Mouse (Mus musculus) heart, postnatal 0 days (tissue): Measurements from ENCODE around the gene Card14. TPM values are rescaled to one million over a fixed set of nuclear protein-coding genes. Genes with fewer than 3 reads are reported as not detected.

ENCODE experiments used
- ATAC-seq: fragments of 200-750 bp; cut with Nextera tagmentation; 2 replicates; pipeline ENCODE4 v1.8.0; 2017; ENCODE audit warnings: low read depth, moderate number of reproducible peaks, moderate library complexity; ENCODE audit not compliant: insufficient read depth
- DNase-seq: peaks from one replicate; pipeline ENCODE4 v3.0.0-alpha.2; 2016; ENCODE audit warnings: low spot score
- H3K27ac ChIP-seq: fragments of 300-500 bp; sonication (generic); 2 replicates; pipeline ENCODE4 v1.5.1; 2014; ENCODE audit warnings: low read depth, mild to moderate bottlenecking
- H3K27me3 ChIP-seq: fragments of 300-500 bp; sonication (generic); 2 replicates; pipeline ENCODE4 v1.6.1; 2014; ENCODE audit warnings: low read length, mixed read lengths; ENCODE audit not compliant: control insufficient read depth, insufficient read depth
- H3K36me3 ChIP-seq: fragments of 300-500 bp; sonication (generic); replicated peaks from 2 replicates; pipeline ENCODE4 v1.6.1; 2014; ENCODE audit warnings: low read length, mixed read lengths; ENCODE audit not compliant: control insufficient read depth, insufficient read depth
- H3K4me1 ChIP-seq: fragments of 300-500 bp; sonication (generic); 2 replicates; pipeline ENCODE4 v1.6.1; 2014; ENCODE audit warnings: antibody characterized with exemption; ENCODE audit not compliant: control insufficient read depth, insufficient read depth
- H3K4me2 ChIP-seq: fragments of 300-500 bp; sonication (generic); 2 replicates; pipeline ENCODE4 v1.6.1; 2014; ENCODE audit warnings: low read depth, mild to moderate bottlenecking, low read length, moderate library complexity
- H3K4me3 ChIP-seq: fragments of 300-500 bp; sonication (generic); 2 replicates; pipeline ENCODE4 v1.5.1; 2014; ENCODE audit warnings: low read depth, low read length
- H3K9ac ChIP-seq: fragments of 300-500 bp; sonication (generic); replicated peaks from 2 replicates; pipeline ENCODE4 v1.6.1; 2014; ENCODE audit warnings: low read depth, low read length, mixed read lengths
- H3K9me3 ChIP-seq: fragments of 300-500 bp; sonication (generic); replicated peaks from 2 replicates; pipeline ENCODE4 v1.6.1; 2016; ENCODE audit warnings: low read length; ENCODE audit not compliant: control insufficient read depth
- CTCF ChIP-seq: IDR thresholded peaks from 2 replicates; pipeline ENCODE4 v1.5.1; 2016; ENCODE audit warnings: antibody characterized with exemption, control low read depth, low read depth
- EP300 ChIP-seq: IDR thresholded peaks from 2 replicates; pipeline ENCODE4 v1.6.1; 2016; ENCODE audit warnings: antibody characterized with exemption, low read depth
- WGBS: fragments of 180-500 bp; shearing (Covaris S2); extraction: QIAGEN DNeasy Blood & Tissue Kit; methylation state at CpG from one replicate; pipeline ENCODE4 v1.1.7; 2014; 5-methylcytosine and 5-hydroxymethylcytosine counted together
- polyA plus RNA-seq: library from polyadenylated mRNA; unstranded; fragments of >200 nt; fragmentation: Nextera tagmentation; extraction: Ambion mirVana; gene quantifications from 2 replicates; pipeline ENCODE4 v1.2.1, GENCODE M21; 2015
- total RNA-seq: library from RNA; depleted of rRNA; stranded (reverse); fragments of >200 nt; gene quantifications from 2 replicates; pipeline ENCODE4 v1.2.3, GENCODE M21; 2014; ENCODE audit warnings: low replicate concordance; rRNA removed

Gene Card14
- total RNA-seq = 0.66 and 1.2 TPM in 2 replicates
- polyA plus RNA-seq = 0.41 and 0.48 TPM in 2 replicates

- Histone ChIP-seq H3K36me3 (no peaks in the 10 kb centered on the region), H3K4me1 (peaks cover 16% of the 10 kb centered on the region; the same call in 1 of the 2 replicates), H3K27me3 (no peaks in the 10 kb centered on the region), H3K9ac (no peak within 1 kb of the TSS), H3K9me3 (no peaks in the 10 kb centered on the region), H3K4me3 (no peak within 1 kb of the TSS), H3K4me2 (no peak within 1 kb of the TSS), H3K27ac (peak within 1 kb of the TSS; percentile 76)
- 63% methylated on average over 1 of the region's 1 CpGs for WGBS
- DNase-seq (no peak), ATAC-seq (no peak)
- TF ChIP-seq EP300 = no peak
- TF ChIP-seq CTCF = no peak
Measured at GRCm38 (mm10) chr11:119307658-119307867, at the start of gene Card14. Gene Card14 (plus strand): TSS chr11:119307768.

- no peak for TF ChIP-seq CTCF
- TF ChIP-seq EP300 = no peak
- Histone ChIP-seq H3K4me1 (no peaks in the 10 kb centered on the region), H3K27ac (no peak overlapping the region), H3K27me3 (peaks cover 3% of the 10 kb centered on the region; the same call in 1 of the 2 replicates), H3K9ac (0 out of 2 replicates have a peak overlapping the region, but pooled peaks have one; percentile 12), H3K9me3 (no peaks in the 10 kb centered on the region), H3K4me2 (peak overlapping the region; percentile 49), H3K4me3 (no peak overlapping the region), H3K36me3 (no peaks in the 10 kb centered on the region)
- ATAC-seq (no peak), DNase-seq (no peak)
- 57% methylated on average over 9 of the region's 9 CpGs for WGBS
Measured at GRCm38 (mm10) chr11:119258216-119258571, 49.4 kb upstream of the Card14 start.

GRCm38 (mm10) chr11:119258572-119259322 lies 48.8 kb upstream of the Card14 start:
- H3K27me3 ChIP-seq = no peaks in the 10 kb centered on the region
- no peaks in the 10 kb centered on the region for H3K36me3 ChIP-seq
- ATAC-seq = peak; percentile 71
- 59% methylated on average over 23 of the region's 23 CpGs for WGBS
- H3K4me3 ChIP-seq = peak overlapping the region; percentile 22; the same call in 1 of the 2 replicates
- H3K9me3 ChIP-seq = no peaks in the 10 kb centered on the region
- H3K27ac ChIP-seq = no peak overlapping the region
- H3K9ac ChIP-seq = 0 out of 2 replicates have a peak overlapping the region, but pooled peaks have one; percentile 12
- no peaks in the 10 kb centered on the region for H3K4me1 ChIP-seq
- H3K4me2 ChIP-seq = peak overlapping the region; percentile 49
- DNase-seq = no peak
- TF ChIP-seq CTCF = no peak

- no peak overlapping the region for H3K4me3 ChIP-seq
- no peak for TF ChIP-seq CTCF
- no peak for TF ChIP-seq EP300
- 72% methylated on average over 8 of the region's 8 CpGs for WGBS
- no peaks in the 10 kb centered on the region for H3K9me3 ChIP-seq
- ATAC-seq = no peak
- no peak overlapping the region for H3K27ac ChIP-seq
- no peak overlapping the region for H3K4me2 ChIP-seq
- H3K9ac ChIP-seq = no peak overlapping the region
- H3K36me3 ChIP-seq = no peaks in the 10 kb centered on the region
- DNase-seq = no peak
- H3K4me1 ChIP-seq = no peaks in the 10 kb centered on the region
- H3K27me3 ChIP-seq = no peaks in the 10 kb centered on the region
Measured at GRCm38 (mm10) chr11:119259977-119260376, 47.6 kb upstream of the Card14 start.

GRCm38 (mm10) chr11:119264413-119264812 lies 43.2 kb upstream of the Card14 start:
- Histone ChIP-seq H3K36me3 (no peaks in the 10 kb centered on the region), H3K9ac (no peak overlapping the region), H3K27ac (no peak overlapping the region), H3K4me2 (no peak overlapping the region), H3K4me3 (no peak overlapping the region), H3K9me3 (no peaks in the 10 kb centered on the region), H3K4me1 (no peaks in the 10 kb centered on the region), H3K27me3 (no peaks in the 10 kb centered on the region)
- WGBS = 93% methylated on average over 13 of the region's 13 CpGs
- DNase-seq (no peak), ATAC-seq (no peak)
- TF ChIP-seq CTCF = no peak
- TF ChIP-seq EP300 = no peak

- WGBS = 84% methylated on average over 7 of the region's 7 CpGs
- ATAC-seq = no peak
Measured at GRCm38 (mm10) chr11:119265811-119266210, 41.8 kb upstream of the Card14 start.

More at GRCm38 (mm10) chr11:119265811-119266210, 41.8 kb upstream of the Card14 start:
- Histone ChIP-seq H3K4me1 (no peaks in the 10 kb centered on the region), H3K27me3 (no peaks in the 10 kb centered on the region), H3K4me2 (no peak overlapping the region), H3K36me3 (peaks cover 5% of the 10 kb centered on the region; the same call in 1 of the 2 replicates), H3K9ac (no peak overlapping the region), H3K9me3 (no peaks in the 10 kb centered on the region), H3K4me3 (no peak overlapping the region), H3K27ac (no peak overlapping the region)
- TF ChIP-seq EP300 = no peak
- no peak for TF ChIP-seq CTCF
- DNase-seq = no peak
